Mouse (Mus musculus): ENCODE data around the gene Gm20388.

DNA sequence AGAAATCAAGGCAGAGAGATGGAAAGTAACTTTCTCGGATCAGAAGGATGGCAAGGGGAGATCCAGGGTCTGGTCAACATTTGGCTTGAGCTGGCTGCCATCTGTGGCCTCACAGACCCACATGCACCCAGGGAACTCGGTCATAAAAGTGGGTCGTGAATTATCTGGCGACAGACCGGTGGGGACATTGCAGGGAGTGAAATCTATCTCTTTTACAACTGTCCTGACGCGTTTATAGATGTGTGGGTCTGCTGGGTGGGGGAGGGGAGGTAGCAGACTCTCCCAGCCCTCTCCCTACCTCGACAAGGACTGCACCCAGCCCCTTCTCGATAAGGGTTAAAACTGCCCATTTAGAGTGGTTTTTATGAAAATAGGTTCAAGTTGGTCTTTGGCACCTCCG, 1444.2 kb downstream of the Gm20388 start:
- TF ChIP-seq EP300 (IDR thresholded peaks at IDR 0.05; ENCODE audit: insufficient read depth, low read depth, low read length) (no peak), CTCF (IDR thresholded peaks at IDR 0.05; ENCODE audit: low read depth, low read length) (no peak), POLR2A (IDR thresholded peaks at IDR 0.05; ENCODE audit: insufficient read depth, low read length) (no peak)

Data from ES-Bruce4 (cell line).